Mouse (Mus musculus) frontal cortex, postnatal 36 days (tissue): ENCODE results near the gene Edn2.

Experiments used
- DNase-seq, 2 experiments: peaks; one replicate each; pipeline ENCODE4 v3.0.0; 2022; ENCODE audit warnings: low spot score in 2 of 2

Gene Edn2

GRCm38 (mm10) chr4:120204357-120204942 is 43.4 kb downstream of the Edn2 start:
- no peak for DNase-seq

GRCm38 (mm10) chr4:120206471-120206891 is 45.5 kb downstream of the Edn2 start:
- DNase-seq: no peak

GRCm38 (mm10) chr4:120212080-120212479 is 51.1 kb downstream of the Edn2 start:
- DNase-seq: no peak

- no peak for DNase-seq
Measured at GRCm38 (mm10) chr4:120212812-120213211, 51.8 kb downstream of the Edn2 start.

- peak; percentile 54 to 72 for DNase-seq
Measured at GRCm38 (mm10) chr4:120215915-120216591, 55.0 kb downstream of the Edn2 start.

GRCm38 (mm10) chr4:120216883-120217282 is 55.9 kb downstream of the Edn2 start:
- DNase-seq: no peak
